Mouse (Mus musculus): ENCODE data around the gene Havcr2. TPM values are rescaled to one million over a fixed set of nuclear protein-coding genes. Genes with fewer than 3 reads are reported as not detected.

Gene Havcr2
- polyA plus RNA-seq, 1 experiment, result 0.70 TPM

GRCm38 (mm10) chr11:46522719-46523118 lies 68.0 kb downstream of the Havcr2 start:
- no peak overlapping the region for H3K4me3 ChIP-seq (replicated peaks; ENCODE audit: insufficient read depth, low read depth, low read length)
- H3K27ac ChIP-seq (ENCODE audit: insufficient read depth, low read length), result no peak overlapping the region
- WGBS, result 84% methylated on average over 3 of the region's 3 CpGs
- TF ChIP-seq CTCF (IDR thresholded peaks at IDR 0.05; ENCODE audit: borderline replicate concordance, insufficient read depth, low read depth, low read length), result no peak
- TF ChIP-seq POLR2A (IDR thresholded peaks at IDR 0.05; ENCODE audit: borderline replicate concordance, insufficient read depth, low read length), result no peak
- H3K4me1 ChIP-seq (ENCODE audit: control insufficient read depth, insufficient read depth, low read length), result no peaks in the 10 kb centered on the region
- no peak for DNase-seq
- no peaks in the 10 kb centered on the region for H3K27me3 ChIP-seq (ENCODE audit: control insufficient read depth, insufficient read depth, low read length)

- no peak for TF ChIP-seq CTCF (IDR thresholded peaks at IDR 0.05; ENCODE audit: borderline replicate concordance, insufficient read depth, low read depth, low read length)
- no peak for TF ChIP-seq POLR2A (IDR thresholded peaks at IDR 0.05; ENCODE audit: borderline replicate concordance, insufficient read depth, low read length)
- Histone ChIP-seq H3K27ac (ENCODE audit: insufficient read depth, low read length) (no peak within 1 kb of the TSS), H3K4me3 (replicated peaks; ENCODE audit: insufficient read depth, low read depth, low read length) (no peak within 1 kb of the TSS), H3K4me1 (ENCODE audit: control insufficient read depth, insufficient read depth, low read length) (no peaks in the 10 kb centered on the region), H3K27me3 (ENCODE audit: control insufficient read depth, insufficient read depth, low read length) (no peaks in the 10 kb centered on the region)
- no peak for DNase-seq
- 91% methylated on average over 2 of the region's 2 CpGs for WGBS
Measured at GRCm38 (mm10) chr11:46523912-46524311, 69.2 kb downstream of the Havcr2 start, which contains the start of gene Gm12169. Gene Gm12169 (plus strand): TSS chr11:46524212.

- H3K4me3 ChIP-seq (replicated peaks; ENCODE audit: insufficient read depth, low read depth, low read length), result no peak overlapping the region
- no peak for TF ChIP-seq POLR2A (IDR thresholded peaks at IDR 0.05; ENCODE audit: borderline replicate concordance, insufficient read depth, low read length)
- no peak for TF ChIP-seq CTCF (IDR thresholded peaks at IDR 0.05; ENCODE audit: borderline replicate concordance, insufficient read depth, low read depth, low read length)
- no peak overlapping the region for H3K27ac ChIP-seq (ENCODE audit: insufficient read depth, low read length)
- H3K27me3 ChIP-seq (ENCODE audit: control insufficient read depth, insufficient read depth, low read length), result no peaks in the 10 kb centered on the region
- DNase-seq, result no peak
- WGBS, result 74% methylated on average over 4 of the region's 4 CpGs
- H3K4me1 ChIP-seq (ENCODE audit: control insufficient read depth, insufficient read depth, low read length), result no peaks in the 10 kb centered on the region
Measured at GRCm38 (mm10) chr11:46530149-46530548, 75.4 kb downstream of the Havcr2 start.

Other genes starting within 250 kb of the Havcr2 start
- 0.39 and 0.52 TPM in 2 replicates for gene Fndc9, start 219.4 kb upstream of the Havcr2 start, polyA plus RNA-seq (2012; rRNA removed)
- gene Cyfip2, start 142.1 kb upstream of the Havcr2 start, polyA plus RNA-seq (2012; rRNA removed), result 200 and 203 TPM in 2 replicates
- 0.30 and 0.39 TPM in 2 replicates for gene Itk, start 65.4 kb upstream of the Havcr2 start, polyA plus RNA-seq (2012; rRNA removed)
- not detected in 2 replicates for gene Fam71b, start 58.4 kb upstream of the Havcr2 start, polyA plus RNA-seq (2012; rRNA removed)
- 37.6 and 39.4 TPM in 2 replicates for gene Med7, start 18.0 kb upstream of the Havcr2 start, polyA plus RNA-seq (2012; rRNA removed)
- gene Gm12169, start 69.3 kb downstream of the Havcr2 start, polyA plus RNA-seq (2012; rRNA removed), result not detected in 2 replicates
- not detected in 2 replicates for gene BC053393, start 116.6 kb downstream of the Havcr2 start, polyA plus RNA-seq (2012; rRNA removed)
- not detected in 2 replicates for gene Dppa1, start 174.3 kb downstream of the Havcr2 start, polyA plus RNA-seq (2012; rRNA removed)

Data from cerebellum, adult 2 months (tissue).